Mouse (Mus musculus) large intestine, adult 2 months (tissue): Measurements from ENCODE around the gene Cops9. TPM values are rescaled to one million over a fixed set of nuclear protein-coding genes. Genes with fewer than 3 reads are reported as not detected.

Source experiments
- DNase-seq: peaks from one replicate; pipeline ENCODE4 v3.0.0-alpha.2; 2012; ENCODE audit warnings: low read depth, low spot score
- WGBS: fragments of 180-500 bp; shearing (Covaris S2); methylation state at CpG from one replicate; pipeline ENCODE4 v1.1.7; 2018; 5-methylcytosine and 5-hydroxymethylcytosine counted together
- polyA plus RNA-seq: library from polyadenylated mRNA; depleted of rRNA; stranded (reverse); fragments of >200 nt; gene quantifications from 2 replicates; pipeline ENCODE4 v1.2.3, GENCODE M21; 2012; rRNA removed

The Cops9 gene
- polyA plus RNA-seq, result 108 and 129 TPM in 2 replicates

DNA sequence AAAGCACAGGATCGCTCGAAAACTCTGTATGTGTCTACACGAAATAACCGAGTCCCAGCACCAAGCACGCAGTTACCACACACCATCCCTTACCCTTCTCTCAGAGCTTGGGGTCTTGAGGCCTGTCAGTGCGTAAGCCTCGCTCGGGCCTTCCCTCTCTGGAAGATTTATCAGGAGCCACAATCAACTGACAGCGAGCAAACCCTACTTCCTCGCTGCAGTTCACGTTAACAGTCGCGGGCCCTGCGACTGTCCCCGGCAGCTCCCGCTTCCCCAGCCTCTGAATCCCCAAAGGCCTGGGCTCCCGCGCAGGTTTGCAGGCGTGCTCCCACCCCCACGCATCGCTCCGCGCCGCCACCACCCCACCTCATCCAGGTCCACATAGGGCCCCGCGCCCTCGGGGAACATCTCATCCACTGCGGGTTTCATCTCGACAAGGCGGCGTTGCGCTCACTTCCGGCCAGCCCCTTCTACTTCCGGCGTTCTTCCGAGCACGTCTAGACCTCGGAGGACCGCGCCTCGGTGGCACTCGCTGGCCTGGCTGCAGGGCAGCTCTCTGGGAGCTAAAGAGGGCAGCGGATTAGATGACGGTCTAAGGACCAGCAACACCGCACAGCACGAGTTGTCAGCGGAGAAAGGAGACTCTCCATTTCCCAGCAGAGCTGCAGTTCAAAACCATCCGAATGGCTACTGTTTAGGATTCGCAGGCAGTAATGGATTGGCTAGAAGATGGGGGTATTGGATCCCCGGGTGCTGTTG lies at the start of gene Cops9:
Cops9 (minus strand) TSS at position 472 of the 759 bp plus-strand sequence.
- WGBS, result 2% methylated on average over 50 of the region's 50 CpGs

DNA sequence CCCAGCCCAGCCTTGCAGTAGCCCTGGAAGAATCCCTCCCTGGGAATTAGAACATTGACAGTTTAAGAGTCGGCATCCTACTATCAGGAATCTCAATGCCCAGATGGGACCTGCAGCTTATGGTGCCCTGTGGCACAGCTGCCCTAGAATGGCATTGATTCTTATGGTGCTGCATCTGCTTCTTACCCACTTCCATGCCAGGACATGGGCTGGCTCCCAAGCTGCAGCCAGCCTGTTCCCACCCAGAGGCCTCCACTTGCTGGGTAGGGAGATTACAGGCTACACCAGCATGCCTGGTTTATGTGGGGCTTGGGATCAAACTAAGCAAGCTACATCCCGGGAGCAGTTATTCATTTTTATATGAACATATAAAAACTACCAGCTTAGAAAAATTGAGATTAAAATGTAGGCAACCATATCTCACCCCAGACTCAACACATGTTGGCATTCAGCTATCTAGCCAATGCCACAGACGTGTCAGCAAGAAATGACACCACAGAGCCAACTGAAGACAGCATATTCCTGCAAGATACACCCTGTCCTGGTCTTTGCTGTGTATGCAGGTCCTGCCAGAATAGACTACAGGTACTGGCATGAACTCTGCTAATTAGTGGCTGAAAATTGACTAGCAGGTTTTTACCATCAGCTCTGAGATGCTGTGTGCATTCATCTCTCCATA lies 49.5 kb upstream of the Cops9 start:
- WGBS, result 84% methylated on average over 3 of the region's 3 CpGs
- DNase-seq, result no peak

More for the DNA sequence above, at the start of gene Cops9:
- peak; percentile 68 for DNase-seq

- 13% methylated on average over 8 of the region's 8 CpGs for WGBS
- no peak for DNase-seq
These were observed 45.2 kb upstream of the Cops9 start for GRCm38 (mm10) chr1:92686994-92687393.

GRCm38 (mm10) chr1:92683151-92683550 lies 41.4 kb upstream of the Cops9 start:
- 78% methylated on average over 8 of the region's 8 CpGs for WGBS
- no peak for DNase-seq

DNA sequence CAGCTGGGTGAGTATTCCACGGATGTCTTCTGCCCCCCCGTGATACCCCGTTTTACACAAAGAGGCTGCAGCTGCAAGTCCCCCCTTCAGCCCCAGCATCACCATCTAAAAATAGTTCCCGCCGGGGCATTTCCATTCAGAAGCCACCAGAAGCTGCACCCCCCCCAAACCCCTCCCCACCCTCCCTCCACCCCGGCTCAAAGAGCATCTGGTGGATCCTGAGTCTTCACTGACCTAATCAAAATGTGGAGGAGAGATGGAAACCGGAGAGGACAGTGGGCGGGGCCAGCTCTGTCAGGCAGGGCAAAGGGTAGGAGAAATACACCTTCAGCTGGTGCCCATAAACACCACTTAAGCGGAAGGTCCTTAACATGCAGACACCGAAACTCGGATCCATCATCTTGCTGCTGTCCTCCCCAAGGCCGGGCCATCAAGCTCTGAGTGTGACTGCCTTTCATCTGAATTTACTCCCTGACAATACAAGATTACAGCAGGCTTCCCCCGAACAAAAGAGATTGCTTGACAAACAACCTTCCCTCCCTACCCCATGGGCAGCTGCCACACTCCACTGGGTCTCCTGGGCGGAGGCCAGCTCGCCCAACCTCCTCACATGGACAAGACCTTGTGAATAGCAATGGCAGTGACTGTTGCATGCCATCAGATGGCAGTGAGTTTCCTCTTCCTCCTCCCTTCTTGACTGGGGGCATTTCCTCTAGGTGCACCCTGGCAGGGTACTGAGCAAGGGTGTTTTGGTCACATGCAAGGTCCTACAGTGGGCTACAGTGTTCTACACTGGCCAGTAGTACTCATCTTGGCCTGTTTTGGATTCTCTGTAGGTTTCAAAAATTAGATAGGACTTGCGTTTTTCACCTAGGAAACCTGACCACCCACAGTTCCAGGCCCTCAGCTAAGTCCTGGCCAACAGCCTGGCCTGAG lies 39.2 kb upstream of the Cops9 start:
- no peak for DNase-seq
- 26% methylated on average over 16 of the region's 16 CpGs for WGBS

- WGBS, result 74% methylated on average over 5 of the region's 5 CpGs
- no peak for DNase-seq
These were observed 37.0 kb upstream of the Cops9 start for GRCm38 (mm10) chr1:92678757-92679156.

GRCm38 (mm10) chr1:92676676-92676975 lies 34.8 kb upstream of the Cops9 start:
- no peak for DNase-seq
- WGBS, result 65% methylated on average over 3 of the region's 3 CpGs

DNA sequence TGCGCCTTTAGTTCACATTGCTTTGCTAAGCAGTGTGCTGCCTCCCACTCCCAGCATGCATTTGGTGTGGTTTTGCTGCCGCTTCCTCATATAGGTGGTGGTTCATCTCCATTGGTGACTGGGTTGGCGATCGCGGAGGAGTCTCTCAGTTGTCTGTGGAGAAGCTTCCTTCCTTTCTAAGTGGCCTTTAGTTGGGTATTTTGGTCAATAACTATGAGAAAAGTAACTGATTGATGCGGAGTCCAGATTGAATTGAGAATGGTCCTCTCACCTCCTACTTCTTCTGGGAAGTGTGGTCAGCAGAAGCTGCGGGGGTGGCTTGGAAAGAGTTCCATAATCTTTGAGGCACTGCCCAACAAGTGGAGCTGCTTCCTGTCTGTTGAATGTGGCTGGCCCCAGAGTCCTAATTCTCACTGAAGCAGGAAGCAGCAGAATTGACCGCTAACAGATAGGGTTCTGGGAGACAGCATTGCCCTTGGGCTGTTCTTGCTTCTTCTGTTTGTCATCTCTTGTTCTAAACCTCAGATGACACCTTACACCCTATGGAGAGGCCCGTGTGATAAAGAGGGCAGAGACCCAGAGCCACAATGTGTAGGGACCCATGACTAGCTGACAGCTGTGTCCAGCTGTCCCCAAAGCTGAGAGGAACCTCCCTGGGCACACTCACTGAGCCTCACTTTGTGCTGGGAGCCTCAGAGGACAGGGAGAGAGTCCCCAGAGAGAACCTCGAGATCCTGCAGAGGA lies 34.3 kb upstream of the Cops9 start:
- DNase-seq, result no peak
- WGBS, result 66% methylated on average over 10 of the region's 10 CpGs

GRCm38 (mm10) chr1:92673258-92673782 lies 31.5 kb upstream of the Cops9 start:
- DNase-seq, result no peak
- WGBS, result 74% methylated on average over 5 of the region's 5 CpGs

DNA sequence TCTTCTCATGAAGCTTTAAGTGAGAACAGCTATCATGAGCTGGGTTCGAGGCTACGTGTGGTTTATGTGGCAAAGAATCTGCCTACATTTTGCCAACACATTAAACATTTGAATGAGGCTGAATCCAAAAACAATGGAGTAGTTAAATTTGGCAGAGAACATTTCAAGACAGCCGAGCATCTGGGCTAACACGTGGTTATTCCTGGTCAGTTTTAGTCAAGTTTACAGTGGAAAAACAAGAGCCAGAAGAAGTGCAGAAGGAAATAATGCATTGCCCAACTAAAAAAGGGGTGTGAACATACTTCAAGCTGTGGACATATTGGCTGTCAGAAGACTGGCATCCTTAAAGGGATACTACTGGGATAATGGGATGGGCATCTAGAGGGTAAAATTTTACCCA lies 29.5 kb upstream of the Cops9 start:
- no peak for DNase-seq
- 68% methylated on average over 4 of the region's 4 CpGs for WGBS

- no peak for DNase-seq
- WGBS, result 71% methylated on average over 3 of the region's 3 CpGs
These were observed 27.6 kb upstream of the Cops9 start for GRCm38 (mm10) chr1:92669430-92669829.

GRCm38 (mm10) chr1:92667106-92667505 lies 25.3 kb upstream of the Cops9 start:
- 30% methylated on average over 6 of the region's 6 CpGs for whole genome bisulfite sequencing
- DNase-seq, result no peak

GRCm38 (mm10) chr1:92659392-92659791 lies 17.6 kb upstream of the Cops9 start:
- 48% methylated on average over 5 of the region's 5 CpGs for WGBS
- DNase-seq, result no peak

DNA sequence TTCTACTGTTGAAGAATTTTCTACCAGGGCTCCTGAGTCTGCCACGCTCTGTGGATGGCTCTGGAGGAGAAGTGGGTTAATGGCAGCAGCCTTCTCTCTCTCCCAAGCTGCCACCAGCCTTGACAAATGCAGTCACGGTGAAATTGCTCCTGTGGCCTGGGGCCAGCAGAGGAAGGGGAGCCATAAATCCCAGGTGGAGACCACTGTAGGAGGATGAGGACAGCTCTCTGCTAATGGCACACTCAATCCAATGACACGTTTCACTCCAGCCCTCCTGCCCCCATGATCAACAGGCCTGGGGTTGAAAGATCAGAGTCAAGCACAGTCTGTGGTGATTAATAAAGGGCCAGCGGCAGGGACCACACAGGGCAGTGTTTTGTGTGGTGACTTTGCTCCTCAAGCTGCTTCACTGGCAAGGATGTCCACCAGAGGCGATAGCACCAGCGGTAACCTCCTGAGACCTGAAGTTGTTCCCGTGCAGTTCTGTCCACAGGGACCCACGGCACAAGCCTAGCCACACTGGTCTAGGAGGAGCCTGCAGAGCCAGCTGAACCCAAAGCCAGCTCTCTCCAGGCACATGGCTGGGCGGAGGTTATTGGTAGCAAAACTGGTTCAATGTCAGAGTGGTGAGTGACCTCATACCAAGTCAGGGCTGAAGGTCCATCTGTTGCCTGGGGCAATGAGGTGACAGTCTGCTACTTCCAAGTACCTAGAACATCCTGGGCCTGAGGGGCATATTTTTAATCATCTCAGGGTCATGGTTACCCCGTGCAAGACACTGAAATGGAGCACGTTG lies 15.4 kb upstream of the Cops9 start:
- 69% methylated on average over 11 of the region's 11 CpGs for WGBS
- DNase-seq, result no peak

- 43% methylated on average over 2 of the region's 2 CpGs for WGBS
These were observed 12.9 kb upstream of the Cops9 start for GRCm38 (mm10) chr1:92654676-92655075.

DNA sequence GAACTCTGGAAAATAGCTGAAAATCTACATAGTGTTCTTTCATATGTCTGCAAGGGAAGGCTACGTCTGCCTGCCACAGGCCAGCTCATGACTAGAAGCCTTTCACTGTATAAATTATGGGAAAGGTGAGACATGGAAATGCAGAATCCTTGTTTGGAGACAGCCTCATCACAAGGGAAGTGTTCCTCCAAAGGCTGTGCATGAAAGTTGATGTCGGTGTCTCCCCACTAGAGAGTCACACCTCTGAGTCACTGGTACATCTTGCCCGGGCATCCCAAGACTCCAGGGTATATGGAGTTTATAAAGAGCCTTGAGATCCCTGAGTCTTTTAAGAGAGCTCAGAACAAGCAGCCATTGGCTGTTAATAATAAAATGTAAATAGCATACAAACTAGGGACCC lies 11.4 kb upstream of the Cops9 start:
- WGBS, result 84% methylated on average over 3 of the region's 3 CpGs

More at GRCm38 (mm10) chr1:92654676-92655075, 12.9 kb upstream of the Cops9 start:
- DNase-seq, result no peak

GRCm38 (mm10) chr1:92651467-92651866 lies 9.7 kb upstream of the Cops9 start:
- WGBS, result 75% methylated on average over 3 of the region's 3 CpGs
- DNase-seq, result no peak

More for the DNA sequence above, 11.4 kb upstream of the Cops9 start:
- DNase-seq, result no peak

- 19% methylated on average over 8 of the region's 8 CpGs for WGBS
- DNase-seq, result no peak
These were observed 6.9 kb upstream of the Cops9 start, which contains the start of gene Otos for GRCm38 (mm10) chr1:92648673-92649072. Gene Otos, minus strand, starts transcription at chr1:92648841.
